Mouse (Mus musculus) embryonic facial prominence, embryonic 11.5 days (tissue): Measurements from ENCODE around the gene Dhodh. TPM values are rescaled to one million over a fixed set of nuclear protein-coding genes. Genes with fewer than 3 reads are reported as not detected.
A peak's percentile ranks its signal among the peaks of the same experiment; 100 is the strongest.

Experiments
- ATAC-seq: fragments of 200-750 bp; cut with Nextera tagmentation; replicated peaks from 2 replicates; pipeline ENCODE4 v1.8.0; 2017; ENCODE audit warnings: low read depth; ENCODE audit not compliant: insufficient number of reproducible peaks, low FRiP score, low TSS enrichment
- DNase-seq: peaks from one replicate; pipeline ENCODE4 v3.0.0-alpha.2; 2015; ENCODE audit warnings: low spot score
- H3K27ac ChIP-seq: fragments of 300-500 bp; sonication (generic); replicated peaks from 2 replicates; pipeline ENCODE4 v1.5.1; 2014; ENCODE audit warnings: mild to moderate bottlenecking, low read depth, low read length, control low read depth
- H3K27me3 ChIP-seq: fragments of 300-500 bp; sonication (generic); 2 replicates; pipeline ENCODE4 v1.6.1; 2014; ENCODE audit warnings: mild to moderate bottlenecking, low read length, moderate library complexity, mixed read lengths; ENCODE audit not compliant: control insufficient read depth, insufficient read depth
- H3K36me3 ChIP-seq: fragments of 300-500 bp; sonication (generic); replicated peaks from 2 replicates; pipeline ENCODE4 v1.6.1; 2014; ENCODE audit warnings: low read depth, mild to moderate bottlenecking, low read length, moderate library complexity, mixed read lengths; ENCODE audit not compliant: control insufficient read depth, insufficient read depth
- H3K4me1 ChIP-seq: fragments of 300-500 bp; sonication (generic); 2 replicates; pipeline ENCODE4 v1.6.1; 2014; ENCODE audit warnings: low read length, mixed read lengths; ENCODE audit not compliant: control insufficient read depth, insufficient read depth
- H3K4me2 ChIP-seq: fragments of 300-500 bp; sonication (generic); 2 replicates; pipeline ENCODE4 v1.6.1; 2014; ENCODE audit warnings: low read depth, mild to moderate bottlenecking, control low read depth, low read length, moderate library complexity
- H3K4me3 ChIP-seq: fragments of 300-500 bp; sonication (generic); 2 replicates; pipeline ENCODE4 v1.5.1; 2014; ENCODE audit warnings: low read depth, low read length, control low read depth
- H3K9ac ChIP-seq: fragments of 300-500 bp; sonication (generic); replicated peaks from 2 replicates; pipeline ENCODE4 v1.6.1; 2014; ENCODE audit warnings: mild to moderate bottlenecking, control low read depth, low read length
- H3K9me3 ChIP-seq: fragments of 300-500 bp; sonication (generic); replicated peaks from 2 replicates; pipeline ENCODE4 v1.6.1; 2016; ENCODE audit warnings: mild to moderate bottlenecking, low read length, inconsistent platforms, mixed read lengths; ENCODE audit not compliant: control insufficient read depth
- WGBS: fragments of 180-500 bp; shearing (Covaris S2); extraction: QIAGEN DNeasy Blood & Tissue Kit; methylation state at CpG from one replicate; pipeline ENCODE4 v1.1.7; 2014; 5-methylcytosine and 5-hydroxymethylcytosine counted together
- polyA plus RNA-seq: library from polyadenylated mRNA; unstranded; fragments of >200 nt; fragmentation: Nextera tagmentation; extraction: Ambion mirVana; gene quantifications from 2 replicates; pipeline ENCODE4 v1.2.1, GENCODE M21; 2014

Dhodh gene
- polyA plus RNA-seq, 1 experiment from 2014 or later, result 44.6 TPM

- Histone ChIP-seq H3K4me3 (no peak overlapping the region), H3K9me3 (no peaks in the 10 kb centered on the region), H3K27me3 (no peaks in the 10 kb centered on the region), H3K27ac (no peak overlapping the region), H3K4me2 (no peak overlapping the region), H3K9ac (no peak overlapping the region), H3K4me1 (no peaks in the 10 kb centered on the region), H3K36me3 (no peaks in the 10 kb centered on the region)
- 81% methylated on average over 4 of the region's 4 CpGs for whole genome bisulfite sequencing
- ATAC-seq (no peak), DNase-seq (no peak)
These were observed 24.2 kb downstream of the Dhodh start for GRCm38 (mm10) chr8:109584293-109584692.

GRCm38 (mm10) chr8:109578900-109579301 lies 29.6 kb downstream of the Dhodh start, which contains the start of gene Hp:
TSS of gene Hp (minus strand) at chr8:109579172.
- DNase-seq, result no peak
- Histone ChIP-seq H3K4me2 (no peak within 1 kb of the TSS), H3K4me1 (no peaks in the 10 kb centered on the region), H3K27me3 (no peaks in the 10 kb centered on the region), H3K4me3 (no peak within 1 kb of the TSS), H3K36me3 (no peaks in the 10 kb centered on the region), H3K9ac (no peak within 1 kb of the TSS), H3K9me3 (no peaks in the 10 kb centered on the region), H3K27ac (no peak within 1 kb of the TSS)
- no peak for ATAC-seq
- WGBS, result 58% methylated on average over 8 of the region's 8 CpGs

GRCm38 (mm10) chr8:109576311-109576710 lies 32.2 kb downstream of the Dhodh start:
- no peak overlapping the region for H3K4me3 ChIP-seq
- ATAC-seq (no peak), DNase-seq (no peak)
- H3K9ac ChIP-seq, result no peak overlapping the region
- H3K27ac ChIP-seq, result no peak overlapping the region
- no peaks in the 10 kb centered on the region for H3K9me3 ChIP-seq
- no peaks in the 10 kb centered on the region for H3K27me3 ChIP-seq
- WGBS, result 78% methylated on average over 4 of the region's 4 CpGs
- no peaks in the 10 kb centered on the region for H3K36me3 ChIP-seq
- no peaks in the 10 kb centered on the region for H3K4me1 ChIP-seq
- no peak overlapping the region for H3K4me2 ChIP-seq

- H3K9ac ChIP-seq, result no peak overlapping the region
- 87% methylated on average over 12 of the region's 12 CpGs for whole genome bisulfite sequencing
These were observed 37.3 kb downstream of the Dhodh start for GRCm38 (mm10) chr8:109571139-109571538.

GRCm38 (mm10) chr8:109565498-109566333 lies 42.8 kb downstream of the Dhodh start, which contains the start of the genes Dhx38 and Txnl4b:
TSS of gene Dhx38 (minus strand) at chr8:109565861.
TSS of gene Txnl4b (plus strand) at chr8:109565892.
- H3K9ac ChIP-seq, result peak within 1 kb of the TSS; percentile 95
- WGBS, result under 1% methylated on average over 52 of the region's 52 CpGs

More at GRCm38 (mm10) chr8:109571139-109571538, 37.3 kb downstream of the Dhodh start:
- H3K4me3 ChIP-seq, result no peak overlapping the region
- no peaks in the 10 kb centered on the region for H3K9me3 ChIP-seq
- no peaks in the 10 kb centered on the region for H3K36me3 ChIP-seq
- H3K27ac ChIP-seq, result no peak overlapping the region
- no peaks in the 10 kb centered on the region for H3K4me1 ChIP-seq
- no peaks in the 10 kb centered on the region for H3K27me3 ChIP-seq
- H3K4me2 ChIP-seq, result no peak overlapping the region
- DNase-seq (no peak), ATAC-seq (no peak)

GRCm38 (mm10) chr8:109564766-109565165 lies 43.7 kb downstream of the Dhodh start:
- peak overlapping the region; percentile 78; the same call in 1 of the 2 replicates for H3K27ac ChIP-seq

More at GRCm38 (mm10) chr8:109565498-109566333, 42.8 kb downstream of the Dhodh start, which contains the start of the genes Dhx38 and Txnl4b:
- Histone ChIP-seq H3K4me1 (no peaks in the 10 kb centered on the region), H3K36me3 (no peaks in the 10 kb centered on the region; the same call in 1 of the 2 replicates), H3K9me3 (no peaks in the 10 kb centered on the region), H3K27me3 (no peaks in the 10 kb centered on the region), H3K4me3 (peak within 1 kb of the TSS; percentile 91), H3K4me2 (peak within 1 kb of the TSS; percentile 78), H3K27ac (peak within 1 kb of the TSS; percentile 78)
- DNase-seq (peak; percentile 99), ATAC-seq (peak; percentile 99)

GRCm38 (mm10) chr8:109563881-109564280 lies 44.6 kb downstream of the Dhodh start:
- H3K4me2 ChIP-seq, result no peak overlapping the region
- no peaks in the 10 kb centered on the region for H3K9me3 ChIP-seq
- no peak overlapping the region for H3K4me3 ChIP-seq
- H3K4me1 ChIP-seq, result no peaks in the 10 kb centered on the region
- H3K9ac ChIP-seq, result no peak overlapping the region
- DNase-seq, result no peak
- no peak overlapping the region for H3K27ac ChIP-seq
- no peak for ATAC-seq
- no peaks in the 10 kb centered on the region for H3K27me3 ChIP-seq
- WGBS, result 83% methylated on average over 2 of the region's 2 CpGs
- peaks cover 8% of the 10 kb centered on the region for H3K36me3 ChIP-seq

More at GRCm38 (mm10) chr8:109564766-109565165, 43.7 kb downstream of the Dhodh start:
- no peaks in the 10 kb centered on the region for H3K27me3 ChIP-seq
- H3K9ac ChIP-seq, result peak overlapping the region; percentile 95
- WGBS, result 6% methylated on average over 10 of the region's 10 CpGs
- H3K36me3 ChIP-seq, result peaks cover 2% of the 10 kb centered on the region
- H3K9me3 ChIP-seq, result no peaks in the 10 kb centered on the region
- H3K4me1 ChIP-seq, result no peaks in the 10 kb centered on the region
- ATAC-seq (no peak), DNase-seq (no peak)
- peak overlapping the region; percentile 91 for H3K4me3 ChIP-seq
- peak overlapping the region; percentile 78 for H3K4me2 ChIP-seq

GRCm38 (mm10) chr8:109551663-109552062 lies 56.8 kb downstream of the Dhodh start:
- H3K27me3 ChIP-seq, result no peaks in the 10 kb centered on the region
- ATAC-seq, result no peak
- H3K9me3 ChIP-seq, result no peaks in the 10 kb centered on the region
- H3K36me3 ChIP-seq, result peaks cover 33% of the 10 kb centered on the region
- no peaks in the 10 kb centered on the region for H3K4me1 ChIP-seq
- H3K9ac ChIP-seq, result no peak overlapping the region
- DNase-seq, result peak; percentile 56
- H3K4me3 ChIP-seq, result no peak overlapping the region
- H3K27ac ChIP-seq, result no peak overlapping the region
- H3K4me2 ChIP-seq, result no peak overlapping the region
- WGBS, result 41% methylated on average over 3 of the region's 3 CpGs
